Mouse (Mus musculus) lung, embryonic 15.5 days (tissue): ENCODE data around the gene Sik1. TPM values are rescaled to one million over a fixed set of nuclear protein-coding genes. Genes with fewer than 3 reads are reported as not detected.

Experiments used
- ATAC-seq: fragments of 200-750 bp; cut with Nextera tagmentation; 2 replicates; pipeline ENCODE4 v1.8.0; 2017; ENCODE audit warnings: moderate number of reproducible peaks, borderline replicate concordance; ENCODE audit not compliant: low FRiP score, low TSS enrichment; ENCODE audit errors: extremely low read depth
- H3K27ac ChIP-seq: fragments of 300-500 bp; sonication (generic); 2 replicates; pipeline ENCODE4 v1.5.1; 2015; ENCODE audit warnings: moderate library complexity, mild to moderate bottlenecking, inconsistent platforms
- H3K27me3 ChIP-seq: fragments of 300-500 bp; sonication (generic); 2 replicates; pipeline ENCODE4 v1.6.1; 2015; ENCODE audit warnings: inconsistent platforms
- H3K36me3 ChIP-seq: fragments of 300-500 bp; sonication (generic); 2 replicates; pipeline ENCODE4 v1.6.1; 2015; ENCODE audit warnings: inconsistent platforms
- H3K4me1 ChIP-seq: fragments of 300-500 bp; sonication (generic); 2 replicates; pipeline ENCODE4 v1.6.1; 2015; ENCODE audit warnings: inconsistent platforms
- H3K4me2 ChIP-seq: fragments of 300-500 bp; sonication (generic); 2 replicates; pipeline ENCODE4 v1.6.1; 2015; ENCODE audit warnings: inconsistent platforms, mild to moderate bottlenecking, moderate library complexity
- H3K4me3 ChIP-seq: fragments of 300-500 bp; sonication (generic); 2 replicates; pipeline ENCODE4 v1.5.1; 2015; ENCODE audit warnings: mild to moderate bottlenecking, inconsistent platforms
- H3K9ac ChIP-seq: fragments of 300-500 bp; sonication (generic); 2 replicates; pipeline ENCODE4 v1.6.1; 2015; ENCODE audit warnings: inconsistent platforms
- H3K9me3 ChIP-seq: fragments of 300-500 bp; sonication (generic); 2 replicates; pipeline ENCODE4 v1.6.1; 2016; ENCODE audit warnings: inconsistent platforms
- WGBS: fragments of 180-500 bp; shearing (Covaris S2); methylation state at CpG from one replicate; pipeline ENCODE4 v1.1.7; 2015; 5-methylcytosine and 5-hydroxymethylcytosine counted together
- polyA plus RNA-seq: library from polyadenylated mRNA; unstranded; fragments of >200 nt; fragmentation: Nextera tagmentation; extraction: Ambion mirVana; gene quantifications from 2 replicates; pipeline ENCODE4 v1.2.1, GENCODE M21; 2015

The Sik1 gene
- polyA plus RNA-seq, 1 experiment from 2014 or later = 35.4 TPM

GRCm38 (mm10) chr17:31873973-31874372 is 18.4 kb upstream of the Sik1 start:
- Histone ChIP-seq H3K4me2 (no peak overlapping the region), H3K27me3 (no peaks in the 10 kb centered on the region), H3K4me3 (no peak overlapping the region), H3K27ac (no peak overlapping the region), H3K9ac (no peak overlapping the region), H3K4me1 (peaks cover 56% of the 10 kb centered on the region), H3K36me3 (no peaks in the 10 kb centered on the region), H3K9me3 (no peaks in the 10 kb centered on the region)
- WGBS = 45% methylated on average over 8 of the region's 8 CpGs
- ATAC-seq = no peak

GRCm38 (mm10) chr17:31873185-31873870 is 17.7 kb upstream of the Sik1 start:
- H3K9ac ChIP-seq = no peak overlapping the region
- no peaks in the 10 kb centered on the region for H3K36me3 ChIP-seq
- no peak for ATAC-seq
- no peak overlapping the region for H3K4me3 ChIP-seq
- no peak overlapping the region for H3K27ac ChIP-seq
- H3K4me1 ChIP-seq = peaks cover 52% of the 10 kb centered on the region
- no peak overlapping the region for H3K4me2 ChIP-seq
- H3K9me3 ChIP-seq = no peaks in the 10 kb centered on the region
- H3K27me3 ChIP-seq = no peaks in the 10 kb centered on the region
- WGBS = 81% methylated on average over 8 of the region's 8 CpGs

DNA sequence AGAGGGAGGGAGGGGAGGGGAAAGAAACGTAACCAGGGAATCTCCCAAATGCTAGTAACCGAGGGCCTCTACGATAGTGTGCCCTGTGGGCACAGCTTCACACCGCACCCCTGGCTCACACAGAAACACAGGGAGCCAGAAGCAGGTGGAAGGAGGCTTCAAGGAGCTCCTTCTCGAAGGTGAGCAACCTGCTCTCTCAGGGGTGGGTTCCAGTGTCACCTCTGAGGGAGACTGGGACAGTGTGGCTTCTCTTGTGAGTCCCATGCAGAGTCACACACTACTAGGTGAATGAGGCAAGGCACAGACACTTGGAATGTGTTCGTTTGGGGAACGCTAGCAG is 17.2 kb upstream of the Sik1 start:
- Histone ChIP-seq H3K4me1 (peaks cover 48% of the 10 kb centered on the region), H3K27ac (no peak overlapping the region), H3K4me2 (no peak overlapping the region), H3K27me3 (no peaks in the 10 kb centered on the region), H3K4me3 (no peak overlapping the region), H3K9me3 (no peaks in the 10 kb centered on the region), H3K36me3 (no peaks in the 10 kb centered on the region), H3K9ac (no peak overlapping the region)
- no peak for ATAC-seq
- 71% methylated on average over 7 of the region's 7 CpGs for WGBS

- ATAC-seq = no peak
Observed at GRCm38 (mm10) chr17:31871968-31872825, 16.6 kb upstream of the Sik1 start.

DNA sequence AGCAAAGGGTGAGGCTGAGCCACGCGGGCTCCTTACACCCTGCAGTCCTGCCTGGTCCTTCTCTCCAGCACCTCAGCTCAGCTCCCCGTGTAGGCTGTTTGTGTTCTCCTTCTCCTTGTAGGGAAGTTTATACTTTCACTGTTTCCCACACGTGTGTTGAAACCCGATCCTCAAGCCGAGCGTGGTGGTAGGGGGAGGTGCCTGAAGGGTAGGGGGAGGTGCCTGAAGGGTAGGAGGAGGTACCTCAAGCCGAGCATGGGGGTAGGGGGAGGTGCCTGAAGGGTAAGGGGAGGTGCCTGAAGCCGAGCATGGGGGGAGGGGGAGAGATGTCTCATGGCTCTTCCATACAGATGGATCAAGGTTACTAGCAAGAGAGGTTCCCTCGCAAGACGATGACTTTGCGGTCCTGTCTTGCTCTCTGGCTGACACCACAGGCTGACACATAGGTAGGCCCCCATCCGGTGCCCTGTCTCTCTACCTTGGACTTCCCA is 15.4 kb upstream of the Sik1 start:
- Histone ChIP-seq H3K27ac (peak overlapping the region; percentile 10), H3K27me3 (no peaks in the 10 kb centered on the region), H3K9me3 (no peaks in the 10 kb centered on the region), H3K36me3 (no peaks in the 10 kb centered on the region), H3K4me2 (peak overlapping the region; percentile 32), H3K4me3 (no peak overlapping the region), H3K9ac (no peak overlapping the region), H3K4me1 (peaks cover 44% of the 10 kb centered on the region)
- WGBS = 12% methylated on average over 13 of the region's 13 CpGs
- ATAC-seq = peak; percentile 53

More at GRCm38 (mm10) chr17:31871968-31872825, 16.6 kb upstream of the Sik1 start:
- H3K4me2 ChIP-seq = no peak overlapping the region
- 54% methylated on average over 14 of the region's 14 CpGs for WGBS
- no peak overlapping the region for H3K4me3 ChIP-seq
- no peaks in the 10 kb centered on the region for H3K36me3 ChIP-seq
- no peak overlapping the region for H3K9ac ChIP-seq
- H3K4me1 ChIP-seq = peaks cover 42% of the 10 kb centered on the region
- H3K9me3 ChIP-seq = no peaks in the 10 kb centered on the region
- no peaks in the 10 kb centered on the region for H3K27me3 ChIP-seq
- H3K27ac ChIP-seq = no peak overlapping the region

GRCm38 (mm10) chr17:31870446-31870845 is 14.8 kb upstream of the Sik1 start:
- H3K27me3 ChIP-seq = no peaks in the 10 kb centered on the region
- no peaks in the 10 kb centered on the region for H3K9me3 ChIP-seq
- H3K4me1 ChIP-seq = peaks cover 50% of the 10 kb centered on the region
- peak overlapping the region; percentile 5; the same call in 1 of the 2 replicates for H3K27ac ChIP-seq
- H3K4me3 ChIP-seq = no peak overlapping the region
- ATAC-seq = no peak
- no peaks in the 10 kb centered on the region for H3K36me3 ChIP-seq
- H3K9ac ChIP-seq = no peak overlapping the region
- H3K4me2 ChIP-seq = peak overlapping the region; percentile 32
- 71% methylated on average over 9 of the region's 9 CpGs for WGBS

- ATAC-seq = no peak
- Histone ChIP-seq H3K9ac (no peak overlapping the region), H3K27me3 (no peaks in the 10 kb centered on the region), H3K36me3 (no peaks in the 10 kb centered on the region), H3K4me3 (no peak overlapping the region), H3K9me3 (no peaks in the 10 kb centered on the region), H3K4me2 (no peak overlapping the region), H3K27ac (no peak overlapping the region), H3K4me1 (peaks cover 46% of the 10 kb centered on the region)
- 77% methylated on average over 4 of the region's 4 CpGs for WGBS
Observed at GRCm38 (mm10) chr17:31868076-31868475, 12.5 kb upstream of the Sik1 start.

GRCm38 (mm10) chr17:31867061-31867460 is 11.5 kb upstream of the Sik1 start:
- no peaks in the 10 kb centered on the region for H3K9me3 ChIP-seq
- H3K27ac ChIP-seq = no peak overlapping the region
- peaks cover 45% of the 10 kb centered on the region for H3K4me1 ChIP-seq
- no peaks in the 10 kb centered on the region for H3K36me3 ChIP-seq
- H3K4me3 ChIP-seq = no peak overlapping the region
- no peaks in the 10 kb centered on the region for H3K27me3 ChIP-seq
- H3K9ac ChIP-seq = no peak overlapping the region
- H3K4me2 ChIP-seq = no peak overlapping the region
- no peak for ATAC-seq
- WGBS = 92% methylated on average over 7 of the region's 7 CpGs

- H3K4me2 ChIP-seq = no peak overlapping the region
- H3K27ac ChIP-seq = 0 out of 2 replicates have a peak overlapping the region, but pooled peaks have one; percentile 6
- no peaks in the 10 kb centered on the region for H3K36me3 ChIP-seq
- peaks cover 45% of the 10 kb centered on the region for H3K4me1 ChIP-seq
- no peaks in the 10 kb centered on the region for H3K9me3 ChIP-seq
- no peaks in the 10 kb centered on the region for H3K27me3 ChIP-seq
- H3K4me3 ChIP-seq = no peak overlapping the region
- no peak overlapping the region for H3K9ac ChIP-seq
- ATAC-seq = no peak; the same call in 1 of the 2 replicates
- 40% methylated on average over 7 of the region's 7 CpGs for WGBS
Observed at GRCm38 (mm10) chr17:31865636-31866035, 10.0 kb upstream of the Sik1 start.

DNA sequence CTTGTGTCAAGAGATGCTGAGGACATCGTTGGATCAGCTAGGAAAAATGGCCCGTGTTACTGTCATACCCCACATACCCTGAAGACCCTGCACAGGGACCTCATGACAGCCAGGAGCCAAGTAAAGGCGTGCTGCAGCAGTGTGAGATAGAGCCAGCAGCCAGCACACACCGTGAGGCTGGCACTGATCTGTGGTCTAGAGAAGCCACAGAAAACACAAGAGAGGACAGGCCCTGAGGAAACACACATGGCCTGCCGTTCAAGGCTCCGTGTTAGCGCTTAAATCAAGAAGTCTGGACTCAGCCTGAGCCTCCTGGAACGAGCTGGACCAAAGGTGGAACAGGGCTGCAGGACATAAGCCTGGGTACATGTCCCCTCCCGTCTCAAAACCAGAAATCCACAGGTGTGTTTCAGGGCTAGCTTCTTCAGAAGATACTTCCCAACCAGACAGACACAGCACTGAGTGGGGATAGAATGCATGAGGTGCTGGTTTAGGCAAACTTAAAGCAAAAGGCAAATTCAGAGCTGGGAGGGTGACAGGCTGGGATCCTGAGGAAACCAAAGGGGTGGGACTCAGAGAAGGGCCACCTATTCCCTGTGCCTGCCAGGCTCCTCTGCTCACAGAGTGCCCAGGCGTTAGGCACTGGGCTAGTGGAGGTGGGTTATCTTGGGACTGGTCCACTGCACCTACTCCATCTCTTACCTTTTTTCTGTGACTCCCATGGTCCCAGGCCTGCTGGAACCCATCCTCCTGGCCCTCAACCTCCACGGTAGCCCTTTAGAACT is 9.3 kb upstream of the Sik1 start:
- H3K4me3 ChIP-seq = no peak overlapping the region
- no peak for ATAC-seq
- H3K27ac ChIP-seq = no peak overlapping the region
- WGBS = 68% methylated on average over 11 of the region's 11 CpGs
- H3K9me3 ChIP-seq = no peaks in the 10 kb centered on the region
- H3K36me3 ChIP-seq = no peaks in the 10 kb centered on the region
- H3K27me3 ChIP-seq = no peaks in the 10 kb centered on the region
- H3K4me1 ChIP-seq = peaks cover 37% of the 10 kb centered on the region
- no peak overlapping the region for H3K4me2 ChIP-seq
- H3K9ac ChIP-seq = no peak overlapping the region

GRCm38 (mm10) chr17:31863151-31863815 is 7.7 kb upstream of the Sik1 start:
- H3K9ac ChIP-seq = no peak overlapping the region
- H3K4me2 ChIP-seq = no peak overlapping the region
- no peaks in the 10 kb centered on the region for H3K9me3 ChIP-seq
- no peaks in the 10 kb centered on the region for H3K36me3 ChIP-seq
- no peak for ATAC-seq
- WGBS = 74% methylated on average over 10 of the region's 10 CpGs
- H3K27me3 ChIP-seq = no peaks in the 10 kb centered on the region
- peaks cover 39% of the 10 kb centered on the region for H3K4me1 ChIP-seq
- H3K27ac ChIP-seq = no peak overlapping the region
- no peak overlapping the region for H3K4me3 ChIP-seq
